8 mouse cellular contexts compared by ENCODE assay signal in the genomic region with DNA sequence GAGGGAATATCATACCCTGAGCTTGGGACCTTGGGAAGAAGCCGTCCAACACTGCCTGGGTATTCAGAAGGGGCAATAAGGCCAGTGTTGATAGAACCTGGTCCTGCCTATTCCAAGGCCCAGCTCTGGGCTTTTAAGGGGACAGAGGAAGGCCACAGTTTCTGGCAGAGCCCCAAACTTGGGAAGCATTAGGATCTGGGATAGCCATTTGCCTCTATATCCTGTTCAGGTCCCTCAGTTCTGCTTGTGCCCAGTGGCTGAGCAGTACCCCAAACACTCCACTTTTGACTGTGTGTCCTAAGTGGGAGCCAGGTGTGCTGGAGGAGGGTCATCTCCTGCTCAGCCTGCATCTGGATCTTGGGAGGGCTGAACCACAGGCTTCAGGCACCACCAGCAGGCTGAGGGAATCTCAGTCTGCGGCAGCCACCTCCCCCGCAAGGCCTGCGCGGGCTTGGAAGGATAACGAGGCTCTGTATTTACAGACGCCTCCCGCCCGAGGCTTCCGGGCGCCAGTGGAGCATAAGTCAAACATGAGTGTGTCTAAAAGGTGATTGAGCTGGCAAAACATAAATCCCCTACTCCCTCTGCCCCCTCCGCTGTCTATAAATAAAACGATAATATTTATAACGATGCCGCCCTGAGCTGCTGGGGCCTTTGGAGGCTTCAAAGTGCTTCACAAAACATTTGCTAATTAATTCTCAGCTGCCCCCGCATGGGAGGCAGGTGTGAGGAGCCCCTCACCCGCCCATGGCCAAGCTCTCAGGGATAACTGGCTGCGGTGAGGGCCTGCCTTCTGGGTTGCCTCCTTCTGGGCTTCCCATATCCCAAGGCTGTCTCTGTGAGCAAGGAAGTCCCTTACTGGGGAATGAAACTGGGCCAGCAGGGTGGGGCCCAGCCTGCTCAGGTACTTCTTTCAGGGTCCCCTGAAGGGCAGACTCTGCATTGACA.
A peak's percentile ranks its signal among the peaks of the same experiment; 100 is the strongest.
DNase-seq lines count a peak whose midpoint lies in the region; ATAC-seq and TF ChIP-seq lines count a peak whose summit lies in the region.

No protein-coding gene starts in this region.

- no peak for TF ChIP-seq CTCF in liver, adult 2 months (IDR thresholded peaks at IDR 0.05; ENCODE audit: low read depth, low read length)

- no peak overlapping the region for H3K4me3 ChIP-seq in midbrain, embryonic 10.5 days
- H3K4me3 ChIP-seq in midbrain, embryonic 11.5 days (ENCODE audit: low read depth, low read length) = no peak overlapping the region
- no peak overlapping the region for H3K4me3 ChIP-seq in embryonic facial prominence, embryonic 14.5 days (ENCODE audit: low read depth, low read length)
- H3K4me3 ChIP-seq in hindbrain, embryonic 12.5 days = no peak overlapping the region
- H3K4me3 ChIP-seq in liver, adult 2 months (ENCODE audit: insufficient read depth, low read depth, low read length) = no peak overlapping the region

- peaks cover 48% of the 10 kb centered on the region for H3K79me2 ChIP-seq in liver, adult 2 months (ENCODE audit: control insufficient read depth, insufficient read depth, low read length)

- no peak for ATAC-seq in midbrain, embryonic 11.5 days (ENCODE audit: low FRiP score)
- no peak for ATAC-seq in embryonic facial prominence, embryonic 14.5 days (ENCODE audit: low read depth)
- no peak for ATAC-seq in hindbrain, embryonic 12.5 days (ENCODE audit: low FRiP score)
- ATAC-seq in activated CD4-positive, CD25-positive, alpha-beta regulatory T cell, adult 4 months = no peak

- TF ChIP-seq POLR2A in liver, adult 2 months (IDR thresholded peaks at IDR 0.05; ENCODE audit: extremely low read depth, insufficient read depth, low read length) = no peak

- H3K27ac ChIP-seq in midbrain, embryonic 10.5 days (replicated peaks) = 0 out of 2 replicates have a peak overlapping the region, but pooled peaks have one; percentile 7
- H3K27ac ChIP-seq in midbrain, embryonic 11.5 days (ENCODE audit: low read depth, low read length) = no peak overlapping the region
- peak overlapping the region; percentile 81 for H3K27ac ChIP-seq in embryonic facial prominence, embryonic 14.5 days (replicated peaks; ENCODE audit: low read depth, low read length)
- H3K27ac ChIP-seq in hindbrain, embryonic 12.5 days = peak overlapping the region; percentile 37; the same call in 1 of the 2 replicates
- H3K27ac ChIP-seq in liver, adult 2 months (replicated peaks; ENCODE audit: insufficient read depth, low read depth, low read length) = peak overlapping the region; percentile 70

- no peak for DNase-seq in midbrain, embryonic 10.5 days (ENCODE audit: low spot score)
- no peak for DNase-seq in midbrain, embryonic 11.5 days (ENCODE audit: low spot score, missing footprints)
- DNase-seq in embryonic facial prominence, embryonic 14.5 days (ENCODE audit: low spot score) = peak; percentile 81
- DNase-seq in liver, adult 2 months (ENCODE audit: extremely low read depth, low read depth, low spot score) = no peak
- DNase-seq in ovary, postnatal 36 days (ENCODE audit: low spot score) = peak; percentile 80
- no peak for DNase-seq in cerebellum, postnatal 14 days

- H3K36me3 ChIP-seq in midbrain, embryonic 10.5 days = peaks cover 84% of the 10 kb centered on the region
- peaks cover 3% of the 10 kb centered on the region; the same call in 1 of the 2 replicates for H3K36me3 ChIP-seq in midbrain, embryonic 11.5 days (ENCODE audit: control insufficient read depth, insufficient read depth, low read length)
- H3K36me3 ChIP-seq in embryonic facial prominence, embryonic 14.5 days (ENCODE audit: control insufficient read depth, insufficient read depth, low read length) = peaks cover 68% of the 10 kb centered on the region
- H3K36me3 ChIP-seq in hindbrain, embryonic 12.5 days = peaks cover 29% of the 10 kb centered on the region
- peaks cover 60% of the 10 kb centered on the region for H3K36me3 ChIP-seq in liver, adult 2 months (ENCODE audit: control insufficient read depth, insufficient read depth, low read length)

- 39% methylated on average over 18 of the region's 18 CpGs for WGBS in midbrain, embryonic 10.5 days
- 36% methylated on average over 18 of the region's 18 CpGs for WGBS in midbrain, embryonic 11.5 days
- 21% methylated on average over 18 of the region's 18 CpGs for WGBS in embryonic facial prominence, embryonic 14.5 days
- 32% methylated on average over 18 of the region's 18 CpGs for WGBS in hindbrain, embryonic 12.5 days
- 26% methylated on average over 18 of the region's 18 CpGs for WGBS in liver, adult 2 months

- H3K4me1 ChIP-seq in midbrain, embryonic 10.5 days = peaks cover 54% of the 10 kb centered on the region
- peaks cover 16% of the 10 kb centered on the region for H3K4me1 ChIP-seq in midbrain, embryonic 11.5 days (ENCODE audit: control insufficient read depth, insufficient read depth, low read length)
- peaks cover 44% of the 10 kb centered on the region for H3K4me1 ChIP-seq in embryonic facial prominence, embryonic 14.5 days (ENCODE audit: control insufficient read depth, insufficient read depth, low read length)
- H3K4me1 ChIP-seq in hindbrain, embryonic 12.5 days = peaks cover 36% of the 10 kb centered on the region
- H3K4me1 ChIP-seq in liver, adult 2 months (ENCODE audit: control insufficient read depth, insufficient read depth, low read length) = peaks cover 69% of the 10 kb centered on the region

- no peak overlapping the region for H3K9ac ChIP-seq in midbrain, embryonic 11.5 days (ENCODE audit: low read length)
- no peak overlapping the region for H3K9ac ChIP-seq in embryonic facial prominence, embryonic 14.5 days (ENCODE audit: low read depth, low read length)
- H3K9ac ChIP-seq in hindbrain, embryonic 12.5 days = no peak overlapping the region; the same call in 1 of the 2 replicates
- peak overlapping the region; percentile 27; the same call in 1 of the 2 replicates for H3K9ac ChIP-seq in liver, adult 2 months (ENCODE audit: low read depth, low read length)

- H3K4me2 ChIP-seq in midbrain, embryonic 11.5 days = no peak overlapping the region
- H3K4me2 ChIP-seq in embryonic facial prominence, embryonic 14.5 days (ENCODE audit: low read depth, low read length) = no peak overlapping the region
- H3K4me2 ChIP-seq in hindbrain, embryonic 12.5 days (replicated peaks) = no peak overlapping the region

- H3K9me3 ChIP-seq in midbrain, embryonic 10.5 days (replicated peaks) = no peaks in the 10 kb centered on the region
- no peaks in the 10 kb centered on the region for H3K9me3 ChIP-seq in midbrain, embryonic 11.5 days (ENCODE audit: control insufficient read depth, low read length)
- no peaks in the 10 kb centered on the region for H3K9me3 ChIP-seq in embryonic facial prominence, embryonic 14.5 days (ENCODE audit: control insufficient read depth, low read length)
- H3K9me3 ChIP-seq in hindbrain, embryonic 12.5 days (replicated peaks) = no peaks in the 10 kb centered on the region

- no peaks in the 10 kb centered on the region; the same call in 1 of the 2 replicates for H3K27me3 ChIP-seq in midbrain, embryonic 10.5 days (ENCODE audit: low read depth, poor library complexity, severe bottlenecking)
- H3K27me3 ChIP-seq in midbrain, embryonic 11.5 days (ENCODE audit: control insufficient read depth, insufficient read depth, low read length) = no peaks in the 10 kb centered on the region
- H3K27me3 ChIP-seq in embryonic facial prominence, embryonic 14.5 days (replicated peaks; ENCODE audit: control insufficient read depth, insufficient read depth, low read length) = no peaks in the 10 kb centered on the region
- no peaks in the 10 kb centered on the region for H3K27me3 ChIP-seq in hindbrain, embryonic 12.5 days
- no peaks in the 10 kb centered on the region for H3K27me3 ChIP-seq in liver, adult 2 months (ENCODE audit: control insufficient read depth, insufficient read depth, low read length)

Comparison
In these comparisons a context has a peak if more than half of its experiments do, and no peak if none do; other contexts are left out.
1. DNase-seq: peak in embryonic facial prominence, embryonic 14.5 days (single experiment) and ovary, postnatal 36 days (single experiment); none in midbrain, embryonic 10.5 days (single experiment), midbrain, embryonic 11.5 days (single experiment), liver, adult 2 months (single experiment) and cerebellum, postnatal 14 days (0 of 2).